Mouse (Mus musculus): ENCODE measurements at regions not wholly inside any gene's neighbourhood (a gene's known extent, or its start where the extent isn't known, plus 50 kb on each side); places are given as distances from the start of the nearest gene placed in this dataset.

DNA sequence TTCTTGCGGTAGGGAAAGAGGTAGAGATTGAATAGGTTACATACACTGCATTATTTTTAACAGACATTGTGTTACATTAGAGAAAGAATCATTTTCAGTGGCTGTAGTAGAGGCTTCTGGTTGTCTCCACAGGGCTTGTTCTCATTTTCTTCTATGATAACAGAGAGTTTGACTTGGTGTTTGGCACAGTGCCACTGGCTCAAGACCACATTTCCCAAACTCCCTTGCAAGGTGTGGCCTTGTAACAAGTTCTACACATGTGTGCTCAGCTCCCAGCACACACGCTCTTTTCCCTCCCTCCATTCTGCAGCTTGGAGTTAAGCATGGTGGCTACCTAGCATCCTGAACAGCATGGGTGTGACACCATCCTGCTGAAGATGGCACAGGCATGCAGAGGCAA lies 252.2 kb downstream of the Spry2 start:
- H3K9me3 ChIP-seq (ENCODE audit: control insufficient read depth, low read length): no peaks in the 10 kb centered on the region
- H3K36me3 ChIP-seq (ENCODE audit: control insufficient read depth, insufficient read depth, low read length): no peaks in the 10 kb centered on the region
- no peak for TF ChIP-seq POLR2A (IDR thresholded peaks at IDR 0.05; ENCODE audit: borderline replicate concordance, extremely low read depth, insufficient read depth, insufficient read length)
- H3K4me1 ChIP-seq (ENCODE audit: control insufficient read depth, insufficient read depth, low read length): 0 out of 2 replicates have a peak, but pooled peaks cover 3% of the 10 kb centered on the region
- H3K4me3 ChIP-seq (replicated peaks; ENCODE audit: low read length): no peak overlapping the region
- DNase-seq (ENCODE audit: low spot score) (no peak), ATAC-seq (ENCODE audit: low FRiP score, low read depth) (no peak)
- no peaks in the 10 kb centered on the region for H3K27me3 ChIP-seq (ENCODE audit: control insufficient read depth, insufficient read depth, low read length)
- 31% methylated on average over 2 of the region's 2 CpGs for WGBS
- no peak overlapping the region for H3K4me2 ChIP-seq (replicated peaks; ENCODE audit: low read depth, low read length, severe bottlenecking)
- H3K9ac ChIP-seq (ENCODE audit: low read depth, low read length, severe bottlenecking): no peak overlapping the region
- H3K27ac ChIP-seq (replicated peaks; ENCODE audit: low read depth, low read length): no peak overlapping the region

DNA sequence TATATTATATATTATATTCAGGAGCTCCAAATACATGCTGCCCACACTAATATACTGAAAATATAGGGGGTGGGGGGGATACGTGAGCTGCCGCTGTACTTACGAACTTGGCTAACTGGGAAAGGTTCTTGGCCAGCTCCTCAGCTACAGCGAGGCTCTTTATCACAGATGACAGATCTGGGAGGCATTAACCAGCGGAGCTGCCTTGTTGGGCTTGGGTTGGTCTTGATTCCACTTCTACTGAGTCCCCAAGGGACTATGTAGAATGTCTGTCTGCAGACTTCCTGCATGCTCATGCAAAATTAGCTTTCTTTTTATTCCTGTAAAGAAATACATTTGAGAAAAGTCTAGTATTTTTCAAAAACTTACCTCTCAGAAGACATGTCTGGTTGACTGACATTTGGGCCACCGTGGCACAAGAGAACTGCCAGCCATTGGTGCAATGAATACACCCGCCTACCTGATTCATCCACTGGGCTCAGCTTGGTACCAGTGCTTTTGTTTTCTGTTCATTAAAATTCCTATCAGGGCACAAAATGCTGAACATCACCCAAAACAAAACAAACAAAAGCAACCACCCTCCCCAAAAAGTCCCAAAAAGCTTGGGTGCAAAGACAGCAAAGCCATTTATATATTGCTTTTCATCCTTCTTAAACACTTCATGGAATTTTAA lies 253.2 kb downstream of the Spry2 start:
- Histone ChIP-seq H3K27me3 (ENCODE audit: control insufficient read depth, insufficient read depth, low read length) (no peaks in the 10 kb centered on the region), H3K4me3 (replicated peaks; ENCODE audit: low read length) (no peak overlapping the region), H3K9ac (ENCODE audit: low read depth, low read length, severe bottlenecking) (no peak overlapping the region), H3K36me3 (ENCODE audit: control insufficient read depth, insufficient read depth, low read length) (no peaks in the 10 kb centered on the region), H3K4me2 (replicated peaks; ENCODE audit: low read depth, low read length, severe bottlenecking) (no peak overlapping the region), H3K9me3 (ENCODE audit: control insufficient read depth, low read length) (no peaks in the 10 kb centered on the region), H3K27ac (replicated peaks; ENCODE audit: low read depth, low read length) (no peak overlapping the region), H3K4me1 (ENCODE audit: control insufficient read depth, insufficient read depth, low read length) (0 out of 2 replicates have a peak, but pooled peaks cover 3% of the 10 kb centered on the region)
- DNase-seq (ENCODE audit: low spot score): no peak
- no peak for TF ChIP-seq POLR2A (IDR thresholded peaks at IDR 0.05; ENCODE audit: borderline replicate concordance, extremely low read depth, insufficient read depth, insufficient read length)
- WGBS: 78% methylated on average over 7 of the region's 7 CpGs
- no peak for ATAC-seq (ENCODE audit: low FRiP score, low read depth)

DNA sequence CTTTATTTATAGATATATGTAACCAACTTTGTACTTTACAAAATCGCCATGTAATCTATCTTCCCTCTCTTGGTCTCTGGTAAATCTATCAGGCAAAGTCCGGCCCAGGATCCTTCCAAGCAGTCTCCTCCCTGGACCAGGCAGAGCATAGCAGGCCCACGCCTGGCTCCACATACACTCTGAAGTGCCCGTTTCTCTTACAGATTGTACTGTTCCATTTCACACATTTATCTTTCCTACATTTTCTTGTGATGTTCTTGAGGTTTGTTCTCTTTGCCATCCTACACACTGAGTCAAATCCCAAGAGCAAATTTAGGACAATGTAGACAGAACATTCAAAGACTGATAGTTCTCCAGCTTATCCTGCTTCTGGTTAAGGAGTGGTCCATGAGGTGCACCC lies 264.3 kb downstream of the Spry2 start:
- no peak for DNase-seq (ENCODE audit: low spot score)
- no peaks in the 10 kb centered on the region for H3K27me3 ChIP-seq (ENCODE audit: control insufficient read depth, insufficient read depth, low read length)

DNA sequence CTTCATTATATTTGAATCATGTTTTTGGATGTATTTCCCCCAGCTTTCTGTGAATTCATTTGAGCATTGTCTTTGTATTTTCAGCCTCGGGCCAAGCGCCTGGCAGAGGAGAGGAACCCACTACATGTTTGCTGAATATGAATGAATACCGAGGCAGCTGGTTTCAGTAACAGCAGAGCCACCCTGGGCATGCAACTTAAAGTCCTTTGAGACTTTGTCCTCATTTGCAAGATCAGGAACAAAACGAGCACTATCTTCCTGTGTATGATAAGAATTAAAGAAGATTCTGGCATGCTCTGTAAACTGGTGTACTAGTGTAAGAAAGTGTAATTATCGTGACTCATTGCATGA lies 265.0 kb downstream of the Spry2 start:
- ATAC-seq (ENCODE audit: low FRiP score, low read depth): no peak
- no peak for DNase-seq (ENCODE audit: low spot score)
- Histone ChIP-seq H3K36me3 (ENCODE audit: control insufficient read depth, insufficient read depth, low read length) (no peaks in the 10 kb centered on the region), H3K9ac (ENCODE audit: low read depth, low read length, severe bottlenecking) (no peak overlapping the region), H3K27ac (replicated peaks; ENCODE audit: low read depth, low read length) (no peak overlapping the region), H3K27me3 (ENCODE audit: control insufficient read depth, insufficient read depth, low read length) (no peaks in the 10 kb centered on the region), H3K4me3 (replicated peaks; ENCODE audit: low read length) (no peak overlapping the region), H3K4me2 (replicated peaks; ENCODE audit: low read depth, low read length, severe bottlenecking) (no peak overlapping the region), H3K9me3 (ENCODE audit: control insufficient read depth, low read length) (no peaks in the 10 kb centered on the region), H3K4me1 (ENCODE audit: control insufficient read depth, insufficient read depth, low read length) (0 out of 2 replicates have a peak, but pooled peaks cover 5% of the 10 kb centered on the region)
- no peak for TF ChIP-seq POLR2A (IDR thresholded peaks at IDR 0.05; ENCODE audit: borderline replicate concordance, extremely low read depth, insufficient read depth, insufficient read length)
- 81% methylated on average over 5 of the region's 5 CpGs for WGBS

More for the DNA sequence above, 264.3 kb downstream of the Spry2 start:
- Histone ChIP-seq H3K4me2 (replicated peaks; ENCODE audit: low read depth, low read length, severe bottlenecking) (no peak overlapping the region), H3K4me1 (ENCODE audit: control insufficient read depth, insufficient read depth, low read length) (0 out of 2 replicates have a peak, but pooled peaks cover 5% of the 10 kb centered on the region), H3K4me3 (replicated peaks; ENCODE audit: low read length) (no peak overlapping the region), H3K9me3 (ENCODE audit: control insufficient read depth, low read length) (no peaks in the 10 kb centered on the region), H3K36me3 (ENCODE audit: control insufficient read depth, insufficient read depth, low read length) (no peaks in the 10 kb centered on the region), H3K27ac (replicated peaks; ENCODE audit: low read depth, low read length) (no peak overlapping the region), H3K9ac (ENCODE audit: low read depth, low read length, severe bottlenecking) (no peak overlapping the region)
- no peak for ATAC-seq (ENCODE audit: low FRiP score, low read depth)
- WGBS: 96% methylated on average over 4 of the region's 4 CpGs
- TF ChIP-seq POLR2A (IDR thresholded peaks at IDR 0.05; ENCODE audit: borderline replicate concordance, extremely low read depth, insufficient read depth, insufficient read length): no peak

DNA sequence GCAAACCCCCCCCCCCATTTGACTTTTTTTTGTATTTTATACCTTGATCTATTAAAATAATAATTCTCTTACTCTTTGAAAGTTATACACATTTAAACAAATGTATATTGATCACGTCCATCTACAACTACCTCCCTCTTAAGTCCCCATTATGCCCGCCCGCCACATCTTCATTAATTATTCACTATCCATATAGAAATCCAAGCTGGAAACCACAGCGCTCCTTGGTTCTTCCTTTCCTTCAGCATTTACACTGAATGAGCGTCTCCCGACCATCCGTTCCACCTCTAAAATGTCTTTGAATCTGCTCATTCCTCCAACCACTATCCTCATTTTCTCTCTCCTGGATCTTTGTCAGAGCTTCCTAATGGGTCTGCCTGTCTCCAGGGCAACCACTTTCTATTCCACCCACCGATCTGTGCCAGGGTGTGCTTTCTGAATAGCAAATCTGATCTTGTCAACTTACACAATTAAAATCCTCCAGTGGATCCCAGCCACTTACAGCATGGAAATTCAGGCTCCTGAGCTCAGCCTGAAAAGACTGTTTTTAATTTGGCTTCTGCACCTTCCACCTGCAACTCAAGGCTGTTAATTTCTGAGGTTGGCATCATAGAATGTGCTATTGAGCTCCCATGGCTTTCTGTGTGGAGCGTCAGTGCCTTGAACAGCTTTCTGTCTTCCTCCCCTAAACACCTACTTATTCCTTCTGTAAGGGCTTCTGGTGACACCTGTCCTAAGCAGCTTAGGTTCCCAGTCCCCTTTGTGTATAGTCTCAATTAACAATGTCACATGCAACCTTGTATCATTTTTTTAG lies 265.5 kb downstream of the Spry2 start:
- no peaks in the 10 kb centered on the region for H3K36me3 ChIP-seq (ENCODE audit: control insufficient read depth, insufficient read depth, low read length)
- DNase-seq (ENCODE audit: low spot score): no peak
- no peak overlapping the region for H3K9ac ChIP-seq (ENCODE audit: low read depth, low read length, severe bottlenecking)
- H3K27me3 ChIP-seq (ENCODE audit: control insufficient read depth, insufficient read depth, low read length): no peaks in the 10 kb centered on the region
- no peak for ATAC-seq (ENCODE audit: low FRiP score, low read depth)
- 87% methylated on average over 9 of the region's 9 CpGs for WGBS
- H3K9me3 ChIP-seq (ENCODE audit: control insufficient read depth, low read length): no peaks in the 10 kb centered on the region
- no peak overlapping the region for H3K4me2 ChIP-seq (replicated peaks; ENCODE audit: low read depth, low read length, severe bottlenecking)
- TF ChIP-seq POLR2A (IDR thresholded peaks at IDR 0.05; ENCODE audit: borderline replicate concordance, extremely low read depth, insufficient read depth, insufficient read length): no peak
- H3K4me3 ChIP-seq (replicated peaks; ENCODE audit: low read length): no peak overlapping the region
- 0 out of 2 replicates have a peak, but pooled peaks cover 5% of the 10 kb centered on the region for H3K4me1 ChIP-seq (ENCODE audit: control insufficient read depth, insufficient read depth, low read length)
- no peak overlapping the region for H3K27ac ChIP-seq (replicated peaks; ENCODE audit: low read depth, low read length)
